Mouse (Mus musculus) hindbrain, embryonic 16.5 days (tissue): ENCODE measurements around the gene Anxa9. TPM values are rescaled to one million over a fixed set of nuclear protein-coding genes. Genes with fewer than 3 reads are reported as not detected.

Experiments
- ATAC-seq: fragments of 200-750 bp; cut with Nextera tagmentation; 2 replicates; pipeline ENCODE4 v1.8.0; 2017; ENCODE audit warnings: moderate TSS enrichment, moderate library complexity
- H3K27ac ChIP-seq: fragments of 300-500 bp; sonication (generic); 2 replicates; pipeline ENCODE4 v1.5.1; 2014; ENCODE audit warnings: low read depth, mild to moderate bottlenecking, control low read depth, low read length, moderate library complexity
- H3K27me3 ChIP-seq: fragments of 300-500 bp; sonication (generic); replicated peaks from 2 replicates; pipeline ENCODE4 v1.6.1; 2014; ENCODE audit warnings: low read length; ENCODE audit not compliant: control insufficient read depth, insufficient read depth
- H3K36me3 ChIP-seq: fragments of 300-500 bp; sonication (generic); 2 replicates; pipeline ENCODE4 v1.6.1; 2014; ENCODE audit warnings: mild to moderate bottlenecking, low read length, moderate library complexity, mixed read lengths; ENCODE audit not compliant: control insufficient read depth, insufficient read depth
- H3K4me1 ChIP-seq: fragments of 300-500 bp; sonication (generic); 2 replicates; pipeline ENCODE4 v1.6.1; 2014; ENCODE audit warnings: low read depth, low read length; ENCODE audit not compliant: control insufficient read depth, insufficient read depth
- H3K4me2 ChIP-seq: fragments of 300-500 bp; sonication (generic); 2 replicates; pipeline ENCODE4 v1.6.1; 2014; ENCODE audit warnings: mild to moderate bottlenecking, low read length, control low read depth, moderate library complexity
- H3K4me3 ChIP-seq: fragments of 300-500 bp; sonication (generic); 2 replicates; pipeline ENCODE4 v1.5.1; 2014; ENCODE audit warnings: mild to moderate bottlenecking, low read length, control low read depth, moderate library complexity
- H3K9ac ChIP-seq: fragments of 300-500 bp; sonication (generic); 2 replicates; pipeline ENCODE4 v1.6.1; 2014; ENCODE audit warnings: low read depth, mild to moderate bottlenecking, control low read depth, low read length, moderate library complexity
- H3K9me3 ChIP-seq: fragments of 300-500 bp; sonication (generic); 2 replicates; pipeline ENCODE4 v1.6.1; 2014; ENCODE audit warnings: mild to moderate bottlenecking, low read length, moderate library complexity; ENCODE audit not compliant: control insufficient read depth
- WGBS: fragments of 180-500 bp; shearing (Covaris S2); extraction: QIAGEN DNeasy Blood & Tissue Kit; methylation state at CpG from one replicate; pipeline ENCODE4 v1.1.7; 2014; 5-methylcytosine and 5-hydroxymethylcytosine counted together
- polyA plus RNA-seq: library from polyadenylated mRNA; unstranded; fragments of >200 nt; fragmentation: Nextera tagmentation; extraction: Ambion mirVana; gene quantifications from 2 replicates; pipeline ENCODE4 v1.2.1, GENCODE M21; 2015

The Anxa9 gene
- polyA plus RNA-seq, 1 experiment from 2014 or later, result 0.35 TPM

- Histone ChIP-seq H3K27ac (no peak overlapping the region), H3K9ac (no peak overlapping the region), H3K27me3 (no peaks in the 10 kb centered on the region), H3K9me3 (no peaks in the 10 kb centered on the region), H3K4me1 (no peaks in the 10 kb centered on the region), H3K36me3 (peaks cover 55% of the 10 kb centered on the region), H3K4me2 (no peak overlapping the region), H3K4me3 (no peak overlapping the region)
- no peak for ATAC-seq
- WGBS, result 98% methylated on average over 1 of the region's 1 CpGs
These were observed 21.9 kb upstream of the Anxa9 start for GRCm38 (mm10) chr3:95328803-95329404.

DNA sequence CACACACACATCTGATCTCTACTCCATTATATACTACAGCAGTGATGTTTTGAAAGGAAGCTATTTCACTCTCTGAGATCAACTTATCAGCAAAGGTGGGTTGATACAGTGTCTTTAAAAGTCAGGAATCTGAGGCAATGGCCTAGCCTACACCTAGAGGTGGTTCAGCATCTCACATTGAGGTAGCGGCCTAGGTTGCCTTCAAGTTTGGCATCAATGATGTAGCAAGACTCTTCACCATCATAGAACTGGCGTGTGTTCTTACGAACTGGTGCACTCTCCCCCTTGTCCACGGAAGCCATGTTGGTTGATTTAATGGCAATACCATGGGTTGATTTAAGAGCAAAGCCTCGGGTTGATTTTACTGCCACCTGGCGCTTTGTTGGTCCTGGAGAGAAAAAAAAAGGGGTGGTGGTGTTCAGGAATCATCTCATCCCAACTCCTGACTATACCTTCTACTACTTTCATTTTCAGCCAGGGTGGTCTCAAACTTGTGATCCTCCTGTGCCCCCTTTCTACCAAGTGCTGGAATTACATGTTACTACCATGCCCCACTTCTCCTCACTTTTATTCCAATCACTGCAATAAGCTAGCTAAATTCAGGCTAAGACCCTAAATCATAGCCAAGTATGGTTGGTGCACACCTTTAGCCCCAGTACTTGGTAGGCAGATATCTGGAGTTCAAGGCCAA lies 17.6 kb upstream of the Anxa9 start:
- Histone ChIP-seq H3K27ac (no peak overlapping the region), H3K4me2 (no peak overlapping the region), H3K27me3 (no peaks in the 10 kb centered on the region), H3K36me3 (peaks cover 58% of the 10 kb centered on the region), H3K4me1 (no peaks in the 10 kb centered on the region), H3K9ac (no peak overlapping the region), H3K4me3 (no peak overlapping the region), H3K9me3 (no peaks in the 10 kb centered on the region)
- no peak for ATAC-seq
- 92% methylated on average over 6 of the region's 6 CpGs for WGBS

GRCm38 (mm10) chr3:95323429-95323828 lies 16.5 kb upstream of the Anxa9 start:
- Histone ChIP-seq H3K4me2 (no peak overlapping the region), H3K27ac (no peak overlapping the region), H3K9me3 (no peaks in the 10 kb centered on the region), H3K27me3 (no peaks in the 10 kb centered on the region), H3K36me3 (peaks cover 57% of the 10 kb centered on the region), H3K9ac (no peak overlapping the region), H3K4me3 (no peak overlapping the region), H3K4me1 (peaks cover 3% of the 10 kb centered on the region; the same call in 1 of the 2 replicates)
- 91% methylated on average over 3 of the region's 3 CpGs for WGBS
- no peak for ATAC-seq

DNA sequence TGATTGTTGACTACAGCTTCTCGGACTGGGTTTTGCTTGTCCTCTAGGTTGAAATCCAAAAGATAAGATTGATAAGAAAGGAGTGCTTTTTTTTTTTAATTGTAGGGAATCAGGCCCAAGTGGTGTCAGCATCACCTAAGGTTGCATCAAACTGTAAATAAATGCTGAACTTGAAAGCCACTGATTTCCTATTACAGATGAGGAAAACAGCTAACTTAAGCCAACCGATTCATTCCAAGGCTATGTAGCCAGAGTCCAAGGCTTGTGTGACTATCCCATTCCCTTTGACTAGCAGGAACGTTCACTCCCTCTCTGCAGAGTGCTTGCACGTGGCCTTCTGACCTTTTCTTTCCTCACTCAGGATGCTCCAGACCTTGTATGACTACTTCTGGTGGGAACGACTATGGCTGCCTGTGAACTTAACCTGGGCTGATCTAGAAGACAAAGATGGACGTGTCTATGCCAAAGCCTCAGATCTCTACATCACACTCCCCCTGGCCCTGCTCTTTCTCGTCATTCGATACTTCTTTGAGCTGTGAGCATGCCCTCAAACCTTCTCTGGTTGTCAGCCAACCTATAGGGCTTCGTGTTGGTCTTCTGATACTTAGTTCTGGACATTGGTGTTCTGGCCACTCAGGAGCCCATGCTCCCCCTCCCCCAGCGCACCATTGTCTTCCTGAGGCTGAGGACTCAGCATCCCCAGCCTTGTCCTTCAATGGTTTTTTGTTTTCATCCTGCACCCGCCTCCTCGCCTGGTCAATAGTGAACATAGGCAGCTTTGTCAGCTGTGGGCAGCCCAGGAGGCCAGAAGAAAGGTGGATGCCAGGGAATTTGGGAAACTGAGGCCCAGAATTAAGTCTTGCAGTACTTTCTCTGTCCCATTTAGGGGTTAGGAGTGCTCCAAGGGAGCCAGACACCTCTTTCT lies 13.0 kb upstream of the Anxa9 start:
- 72% methylated on average over 12 of the region's 12 CpGs for WGBS
- Histone ChIP-seq H3K4me3 (no peak overlapping the region), H3K27me3 (no peaks in the 10 kb centered on the region), H3K27ac (no peak overlapping the region), H3K9me3 (no peaks in the 10 kb centered on the region), H3K36me3 (peaks cover 33% of the 10 kb centered on the region), H3K4me2 (no peak overlapping the region), H3K9ac (no peak overlapping the region), H3K4me1 (peaks cover 20% of the 10 kb centered on the region)
- ATAC-seq, result no peak

DNA sequence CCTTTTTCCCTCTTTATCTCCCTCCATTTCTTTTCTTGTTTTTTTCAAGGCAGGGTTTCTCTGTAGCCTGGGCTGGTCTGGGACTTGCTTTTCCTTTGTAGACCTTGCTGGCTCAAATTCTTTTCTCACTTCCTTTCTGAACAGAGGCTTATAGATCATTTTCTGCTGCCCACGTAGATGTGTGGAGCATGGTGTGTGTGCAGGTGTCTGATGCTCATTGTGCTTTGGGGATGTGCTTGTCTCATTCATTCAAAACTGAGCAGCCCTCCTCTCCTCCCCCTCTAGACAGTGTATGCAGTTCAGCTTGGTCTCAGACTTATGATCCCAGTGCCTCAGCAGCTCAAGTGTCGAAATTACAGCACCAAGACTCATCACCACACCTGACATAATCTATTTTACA lies 12.1 kb upstream of the Anxa9 start:
- H3K27me3 ChIP-seq, result no peaks in the 10 kb centered on the region
- H3K9ac ChIP-seq, result no peak overlapping the region
- H3K4me2 ChIP-seq, result no peak overlapping the region

DNA sequence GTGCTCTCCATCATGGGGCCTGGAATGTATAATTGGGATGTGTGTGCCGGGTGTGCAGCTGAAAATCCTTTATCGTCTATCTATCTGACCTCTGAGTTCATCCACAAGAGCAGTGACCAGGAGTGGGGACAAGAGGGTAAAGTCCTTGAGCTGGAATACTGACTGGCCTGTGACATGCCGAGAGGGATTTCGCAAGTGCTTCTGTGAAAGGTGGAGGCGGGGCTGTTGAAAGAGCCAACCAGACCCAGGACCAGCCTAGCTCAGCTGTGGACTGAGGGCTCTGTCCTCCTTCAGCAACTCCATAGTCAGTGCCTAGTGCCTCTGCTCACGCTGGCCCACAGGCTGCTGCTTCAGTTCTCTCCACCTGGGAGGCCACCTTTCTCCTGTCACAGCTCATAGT lies 11.6 kb upstream of the Anxa9 start:
- H3K4me1 ChIP-seq, result peaks cover 20% of the 10 kb centered on the region
- no peaks in the 10 kb centered on the region for H3K27me3 ChIP-seq
- no peak overlapping the region for H3K4me3 ChIP-seq
- no peak for ATAC-seq
- H3K36me3 ChIP-seq, result peaks cover 20% of the 10 kb centered on the region
- WGBS, result 49% methylated on average over 6 of the region's 6 CpGs
- no peak overlapping the region for H3K27ac ChIP-seq
- no peak overlapping the region for H3K4me2 ChIP-seq
- H3K9ac ChIP-seq, result 0 out of 2 replicates have a peak overlapping the region, but pooled peaks have one; percentile 6
- no peaks in the 10 kb centered on the region for H3K9me3 ChIP-seq

More for the DNA sequence above, 12.1 kb upstream of the Anxa9 start:
- 61% methylated on average over 2 of the region's 2 CpGs for WGBS
- Histone ChIP-seq H3K4me1 (peaks cover 20% of the 10 kb centered on the region), H3K27ac (no peak overlapping the region), H3K36me3 (peaks cover 25% of the 10 kb centered on the region), H3K9me3 (no peaks in the 10 kb centered on the region), H3K4me3 (no peak overlapping the region)
- ATAC-seq, result no peak

DNA sequence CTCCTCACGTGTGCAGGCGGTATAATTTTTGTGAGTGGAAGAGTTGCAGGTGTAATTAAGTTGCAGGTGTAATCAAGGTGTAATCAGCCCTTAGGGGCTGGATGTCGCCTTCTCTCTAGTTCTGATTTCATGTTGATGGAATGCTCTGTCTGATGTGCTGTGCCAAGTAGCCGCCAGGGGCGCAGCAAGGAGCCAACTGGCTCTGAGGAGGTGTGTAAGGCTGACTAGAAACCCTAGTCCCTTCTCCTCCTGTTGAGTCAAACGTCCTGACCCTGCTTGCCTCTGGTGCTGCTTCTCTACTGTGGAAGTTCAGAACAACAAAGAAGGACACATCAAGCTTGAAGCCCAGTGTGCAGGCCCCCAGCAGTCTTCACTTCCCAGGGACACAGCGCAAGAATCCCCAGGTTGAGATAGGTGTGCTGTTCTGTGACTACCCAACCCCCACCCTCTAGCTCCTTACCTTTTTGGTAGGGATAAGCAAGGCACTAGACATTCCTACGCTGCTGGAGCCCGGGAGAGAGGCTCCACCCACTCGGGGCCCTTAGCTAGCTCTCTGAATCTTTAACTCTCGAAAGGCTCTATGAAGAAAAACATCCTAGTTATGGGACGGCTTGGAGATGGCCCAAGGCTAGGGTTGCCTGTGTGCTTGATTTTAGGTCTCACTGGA lies 10.6 kb upstream of the Anxa9 start:
- Histone ChIP-seq H3K36me3 (peaks cover 12% of the 10 kb centered on the region), H3K4me3 (no peak overlapping the region), H3K4me1 (peaks cover 20% of the 10 kb centered on the region), H3K4me2 (peak overlapping the region; percentile 13; the same call in 1 of the 2 replicates), H3K9ac (no peak overlapping the region), H3K27ac (no peak overlapping the region; the same call in 1 of the 2 replicates), H3K9me3 (no peaks in the 10 kb centered on the region), H3K27me3 (no peaks in the 10 kb centered on the region)
- no peak for ATAC-seq
- 27% methylated on average over 12 of the region's 12 CpGs for WGBS

DNA sequence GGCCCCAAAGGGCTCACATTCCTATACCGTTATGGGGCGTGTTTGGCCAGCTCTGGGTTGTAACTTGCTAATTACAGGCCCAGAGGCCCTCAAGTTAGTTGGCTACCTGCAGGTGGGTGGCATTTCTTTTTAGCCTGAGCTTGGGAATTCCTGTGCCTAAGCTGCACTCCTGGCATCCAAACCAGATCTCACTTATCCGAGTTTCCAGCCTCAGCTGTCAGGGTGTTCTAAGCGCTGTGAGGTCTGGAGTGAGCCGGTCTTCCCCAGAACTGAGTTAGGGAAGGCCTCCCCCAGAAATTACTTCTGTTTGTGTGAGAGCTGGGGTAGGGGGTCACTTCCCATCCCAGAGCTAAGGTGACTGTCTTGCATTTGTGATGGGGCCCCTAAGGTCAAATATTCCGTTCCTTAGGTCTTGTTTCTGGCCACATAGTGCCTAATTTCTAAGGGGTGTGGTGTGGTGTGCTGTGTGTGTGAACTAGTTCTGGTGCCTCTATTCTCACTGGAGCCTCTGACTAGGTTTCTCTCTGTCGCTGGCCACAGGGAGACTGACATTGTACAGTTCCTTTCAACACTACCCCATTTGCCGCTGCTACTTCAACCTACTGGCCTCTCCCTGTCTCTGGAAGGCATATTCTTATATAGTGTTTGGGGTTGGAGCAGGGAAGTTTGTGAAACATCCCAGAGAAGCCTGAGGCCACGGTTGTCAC lies 9.0 kb upstream of the Anxa9 start:
- Histone ChIP-seq H3K27ac (peak overlapping the region; percentile 91; the same call in 1 of the 2 replicates), H3K9ac (peak overlapping the region; percentile 96), H3K4me1 (peaks cover 20% of the 10 kb centered on the region), H3K9me3 (no peaks in the 10 kb centered on the region), H3K36me3 (peaks cover 4% of the 10 kb centered on the region; the same call in 1 of the 2 replicates), H3K4me2 (peak overlapping the region; percentile 82), H3K4me3 (peak overlapping the region; percentile 66), H3K27me3 (no peaks in the 10 kb centered on the region)
- ATAC-seq, result peak; percentile 3; the same call in 1 of the 2 replicates
- WGBS, result 17% methylated on average over 9 of the region's 9 CpGs
